Mouse (Mus musculus): Measurements from ENCODE around the gene Olfr629. TPM values are rescaled to one million over a fixed set of nuclear protein-coding genes. Genes with fewer than 3 reads are reported as not detected.
"Not testable (repeated sequence)": the region's sequence is repeated elsewhere in the genome, so short reads cannot be mapped to it uniquely, and the experiment has no call there.

Gene Olfr629
- polyA plus RNA-seq (2014; fragmentation: Nextera tagmentation; extraction: Ambion mirVana), result not detected in 2 replicates

DNA sequence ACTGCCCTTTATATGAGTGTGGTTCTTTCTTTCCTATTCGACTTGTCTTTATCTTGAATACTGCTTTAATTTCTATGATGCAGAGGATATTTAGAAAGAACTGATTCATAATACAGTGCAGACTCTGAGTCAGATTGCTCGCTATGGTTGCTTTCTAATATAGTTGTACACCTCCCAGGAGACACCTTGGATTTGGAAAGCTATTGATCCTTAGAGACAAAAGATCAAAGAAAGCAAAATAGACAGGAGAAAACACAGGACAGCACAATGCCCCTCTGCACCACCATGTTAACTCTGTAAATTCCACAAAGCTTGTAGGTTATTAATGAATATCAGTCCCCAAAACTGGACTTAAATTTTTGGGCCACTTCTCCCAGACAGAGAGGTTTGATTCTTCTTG, at the start of gene Olfr629:
TSS of gene Olfr629 (minus strand) at position 101 of the 400 bp plus-strand sequence.
- no peaks in the 10 kb centered on the region for H3K4me1 ChIP-seq (ENCODE audit: control insufficient read depth, insufficient read depth, low read length)
- ATAC-seq (ENCODE audit: low FRiP score, low TSS enrichment), result no peak
- H3K9me3 ChIP-seq (ENCODE audit: control insufficient read depth, low read length), result no peaks in the 10 kb centered on the region
- no peaks in the 10 kb centered on the region for H3K27me3 ChIP-seq (ENCODE audit: control insufficient read depth, insufficient read depth, low read length)
- no peak within 1 kb of the TSS for H3K9ac ChIP-seq (replicated peaks; ENCODE audit: low read length)
- H3K36me3 ChIP-seq (ENCODE audit: control insufficient read depth, insufficient read depth, low read length), result no peaks in the 10 kb centered on the region
- H3K27ac ChIP-seq (replicated peaks; ENCODE audit: low read depth, low read length), result no peak within 1 kb of the TSS
- 70% methylated on average over 2 of the region's 2 CpGs for WGBS
- H3K4me2 ChIP-seq (ENCODE audit: low read length), result no peak within 1 kb of the TSS
- DNase-seq, result no peak
- H3K4me3 ChIP-seq (replicated peaks; ENCODE audit: low read depth, low read length), result no peak within 1 kb of the TSS

GRCm38 (mm10) chr7:103792669-103793388, 48.1 kb upstream of the Olfr629 start:
- H3K27me3 ChIP-seq (ENCODE audit: control insufficient read depth, insufficient read depth, low read length), result no peaks in the 10 kb centered on the region
- DNase-seq, result no peak
- H3K4me3 ChIP-seq (replicated peaks; ENCODE audit: low read depth, low read length), result no peak overlapping the region
- no peaks in the 10 kb centered on the region for H3K36me3 ChIP-seq (ENCODE audit: control insufficient read depth, insufficient read depth, low read length)
- no peak overlapping the region for H3K9ac ChIP-seq (replicated peaks; ENCODE audit: low read length)
- no peak for ATAC-seq (ENCODE audit: low FRiP score, low TSS enrichment)
- H3K4me1 ChIP-seq (ENCODE audit: control insufficient read depth, insufficient read depth, low read length), result no peaks in the 10 kb centered on the region
- no peak overlapping the region for H3K27ac ChIP-seq (replicated peaks; ENCODE audit: low read depth, low read length)
- 29% methylated on average over 4 of the region's 4 CpGs for WGBS
- H3K9me3 ChIP-seq (ENCODE audit: control insufficient read depth, low read length), result no peaks in the 10 kb centered on the region
- H3K4me2 ChIP-seq (ENCODE audit: low read length), result no peak overlapping the region

DNA sequence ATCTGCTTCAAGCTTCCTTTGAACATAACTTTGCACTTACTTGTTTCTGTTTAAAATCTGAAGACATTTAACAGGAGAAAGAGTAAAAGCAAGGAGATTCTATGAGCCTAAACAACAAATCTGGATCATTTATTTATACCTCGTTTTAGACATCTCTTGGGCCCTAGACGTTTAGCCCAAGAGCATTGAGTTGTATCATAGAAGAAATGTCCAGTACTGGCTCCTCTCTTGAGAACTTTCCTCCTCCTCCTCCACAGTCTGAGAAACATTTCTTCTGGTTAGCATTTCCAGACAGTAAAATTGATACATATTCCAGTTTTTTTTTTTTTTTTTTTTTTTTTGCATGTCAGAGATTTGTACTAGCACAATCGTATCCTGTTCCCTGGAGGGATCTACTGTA, 47.0 kb upstream of the Olfr629 start, which contains the start of gene Olfr67:
TSS of gene Olfr67 (minus strand) at position 101 of the 400 bp plus-strand sequence.
- no peak for DNase-seq
- Histone ChIP-seq H3K4me2 (ENCODE audit: low read length) (no peak within 1 kb of the TSS), H3K36me3 (ENCODE audit: control insufficient read depth, insufficient read depth, low read length) (no peaks in the 10 kb centered on the region), H3K9me3 (ENCODE audit: control insufficient read depth, low read length) (no peaks in the 10 kb centered on the region), H3K27ac (replicated peaks; ENCODE audit: low read depth, low read length) (no peak within 1 kb of the TSS), H3K9ac (replicated peaks; ENCODE audit: low read length) (no peak within 1 kb of the TSS), H3K27me3 (ENCODE audit: control insufficient read depth, insufficient read depth, low read length) (no peaks in the 10 kb centered on the region), H3K4me3 (replicated peaks; ENCODE audit: low read depth, low read length) (no peak within 1 kb of the TSS), H3K4me1 (ENCODE audit: control insufficient read depth, insufficient read depth, low read length) (no peaks in the 10 kb centered on the region)
- WGBS, result 86% methylated on average over 3 of the region's 3 CpGs
- ATAC-seq (ENCODE audit: low FRiP score, low TSS enrichment), result no peak

- Histone ChIP-seq H3K9me3 (ENCODE audit: control insufficient read depth, low read length) (no peaks in the 10 kb centered on the region), H3K9ac (replicated peaks; ENCODE audit: low read length) (no peak within 1 kb of the TSS), H3K27me3 (ENCODE audit: control insufficient read depth, insufficient read depth, low read length) (no peaks in the 10 kb centered on the region), H3K36me3 (ENCODE audit: control insufficient read depth, insufficient read depth, low read length) (no peaks in the 10 kb centered on the region), H3K4me2 (ENCODE audit: low read length) (no peak within 1 kb of the TSS), H3K4me1 (ENCODE audit: control insufficient read depth, insufficient read depth, low read length) (no peaks in the 10 kb centered on the region), H3K27ac (replicated peaks; ENCODE audit: low read depth, low read length) (no peak within 1 kb of the TSS), H3K4me3 (replicated peaks; ENCODE audit: low read depth, low read length) (no peak within 1 kb of the TSS)
- DNase-seq, result no peak
- ATAC-seq (ENCODE audit: low FRiP score, low TSS enrichment), result no peak
- WGBS, result 83% methylated on average over 3 of the region's 3 CpGs
Measured at GRCm38 (mm10) chr7:103779598-103779997, 34.9 kb upstream of the Olfr629 start, which contains the start of gene Olfr68. Gene Olfr68 (minus strand): TSS chr7:103779698.

DNA sequence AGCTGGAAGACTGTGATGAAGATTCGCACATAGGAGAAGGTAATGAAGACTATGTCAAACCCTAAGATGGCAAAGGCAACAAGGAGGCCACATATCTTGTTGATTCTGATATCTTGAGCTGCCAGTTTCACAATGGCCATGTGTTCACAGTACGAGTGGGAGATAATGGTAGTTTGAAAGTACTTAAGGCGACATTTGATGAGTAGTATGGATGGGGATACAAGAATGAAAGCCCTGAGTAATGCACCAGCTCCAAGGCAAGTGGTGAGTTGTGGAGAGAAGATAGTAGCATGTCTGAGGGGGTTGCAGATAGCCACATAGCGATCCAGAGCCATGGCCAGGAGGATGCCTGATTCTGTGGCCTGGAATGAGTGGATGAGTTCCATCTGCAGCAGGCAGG, 32.9 kb upstream of the Olfr629 start:
- not testable (repeated sequence) for H3K4me3 ChIP-seq (replicated peaks; ENCODE audit: low read depth, low read length); DNase-seq; H3K27me3 ChIP-seq (ENCODE audit: control insufficient read depth, insufficient read depth, low read length); H3K36me3 ChIP-seq (ENCODE audit: control insufficient read depth, insufficient read depth, low read length); H3K9ac ChIP-seq (replicated peaks; ENCODE audit: low read length); H3K27ac ChIP-seq (replicated peaks; ENCODE audit: low read depth, low read length); ATAC-seq (ENCODE audit: low FRiP score, low TSS enrichment); H3K9me3 ChIP-seq (ENCODE audit: control insufficient read depth, low read length); H3K4me2 ChIP-seq (ENCODE audit: low read length); H3K4me1 ChIP-seq (ENCODE audit: control insufficient read depth, insufficient read depth, low read length)
- 84% methylated on average over 4 of the region's 4 CpGs for WGBS

DNA sequence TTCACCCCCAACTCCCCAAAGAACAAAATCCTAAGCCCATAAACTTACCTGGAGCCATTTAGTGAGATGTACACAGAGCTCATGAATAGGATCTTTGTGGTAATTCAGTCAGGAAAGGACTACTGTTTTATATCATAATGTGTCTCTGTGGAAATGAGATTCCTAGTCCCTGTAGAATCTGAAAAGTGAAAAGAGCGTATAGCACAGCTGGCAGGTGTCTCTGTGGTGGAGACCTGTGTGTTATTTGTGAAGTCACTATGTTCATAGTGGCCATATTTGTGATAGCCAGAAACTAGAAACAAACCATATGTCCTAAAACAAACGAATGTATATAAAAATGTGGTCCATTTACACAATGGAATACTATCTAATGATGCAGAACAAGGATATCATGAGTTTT, 26.8 kb upstream of the Olfr629 start, which contains the start of gene Olfr69:
TSS of gene Olfr69 (minus strand) at position 101 of the 400 bp plus-strand sequence.
- H3K9me3 ChIP-seq (ENCODE audit: control insufficient read depth, low read length), result no peaks in the 10 kb centered on the region
- no peak within 1 kb of the TSS for H3K4me3 ChIP-seq (replicated peaks; ENCODE audit: low read depth, low read length)
- H3K9ac ChIP-seq (replicated peaks; ENCODE audit: low read length), result no peak within 1 kb of the TSS
- DNase-seq (no peak), ATAC-seq (ENCODE audit: low FRiP score, low TSS enrichment) (no peak)
- 78% methylated on average over 2 of the region's 2 CpGs for WGBS
- no peaks in the 10 kb centered on the region for H3K4me1 ChIP-seq (ENCODE audit: control insufficient read depth, insufficient read depth, low read length)
- H3K36me3 ChIP-seq (ENCODE audit: control insufficient read depth, insufficient read depth, low read length), result no peaks in the 10 kb centered on the region
- no peaks in the 10 kb centered on the region for H3K27me3 ChIP-seq (ENCODE audit: control insufficient read depth, insufficient read depth, low read length)
- no peak within 1 kb of the TSS for H3K27ac ChIP-seq (replicated peaks; ENCODE audit: low read depth, low read length)
- H3K4me2 ChIP-seq (ENCODE audit: low read length), result no peak within 1 kb of the TSS

- WGBS, result 90% methylated on average over 5 of the region's 6 CpGs
- ATAC-seq (ENCODE audit: low FRiP score, low TSS enrichment); H3K4me2 ChIP-seq (ENCODE audit: low read length): not testable (repeated sequence)
Measured at GRCm38 (mm10) chr7:103767687-103768086, 22.9 kb upstream of the Olfr629 start.

DNA sequence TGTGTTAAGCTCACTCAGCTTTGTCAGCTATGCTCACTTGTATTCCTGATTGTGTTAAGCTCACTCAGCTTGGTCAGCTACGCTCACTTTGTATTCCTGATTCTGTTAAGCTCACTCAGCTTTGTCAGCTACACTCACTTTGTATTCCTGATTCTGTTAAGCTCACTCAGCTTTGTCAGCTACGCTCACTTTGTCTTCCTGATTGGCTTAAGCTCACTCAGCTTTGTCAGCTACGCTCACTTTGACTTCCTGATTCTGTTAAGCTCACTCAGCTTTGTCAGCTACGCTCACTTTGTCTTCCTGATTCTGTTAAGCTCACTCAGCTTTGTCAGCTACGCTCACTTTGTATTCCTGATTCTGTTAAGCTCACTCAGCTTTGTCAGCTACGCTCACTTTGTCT, 17.5 kb upstream of the Olfr629 start:
- H3K27me3 ChIP-seq (ENCODE audit: control insufficient read depth, insufficient read depth, low read length); H3K4me2 ChIP-seq (ENCODE audit: low read length); DNase-seq; H3K4me3 ChIP-seq (replicated peaks; ENCODE audit: low read depth, low read length); H3K36me3 ChIP-seq (ENCODE audit: control insufficient read depth, insufficient read depth, low read length); ATAC-seq (ENCODE audit: low FRiP score, low TSS enrichment); H3K27ac ChIP-seq (replicated peaks; ENCODE audit: low read depth, low read length); H3K9ac ChIP-seq (replicated peaks; ENCODE audit: low read length); H3K9me3 ChIP-seq (ENCODE audit: control insufficient read depth, low read length); H3K4me1 ChIP-seq (ENCODE audit: control insufficient read depth, insufficient read depth, low read length): not testable (repeated sequence)
- WGBS, result 89% methylated on average over 6 of the region's 6 CpGs

More at GRCm38 (mm10) chr7:103767687-103768086, 22.9 kb upstream of the Olfr629 start:
- H3K9me3 ChIP-seq (ENCODE audit: control insufficient read depth, low read length); H3K9ac ChIP-seq (replicated peaks; ENCODE audit: low read length); H3K4me1 ChIP-seq (ENCODE audit: control insufficient read depth, insufficient read depth, low read length); H3K27ac ChIP-seq (replicated peaks; ENCODE audit: low read depth, low read length); H3K27me3 ChIP-seq (ENCODE audit: control insufficient read depth, insufficient read depth, low read length); DNase-seq; H3K4me3 ChIP-seq (replicated peaks; ENCODE audit: low read depth, low read length); H3K36me3 ChIP-seq (ENCODE audit: control insufficient read depth, insufficient read depth, low read length): not testable (repeated sequence)

DNA sequence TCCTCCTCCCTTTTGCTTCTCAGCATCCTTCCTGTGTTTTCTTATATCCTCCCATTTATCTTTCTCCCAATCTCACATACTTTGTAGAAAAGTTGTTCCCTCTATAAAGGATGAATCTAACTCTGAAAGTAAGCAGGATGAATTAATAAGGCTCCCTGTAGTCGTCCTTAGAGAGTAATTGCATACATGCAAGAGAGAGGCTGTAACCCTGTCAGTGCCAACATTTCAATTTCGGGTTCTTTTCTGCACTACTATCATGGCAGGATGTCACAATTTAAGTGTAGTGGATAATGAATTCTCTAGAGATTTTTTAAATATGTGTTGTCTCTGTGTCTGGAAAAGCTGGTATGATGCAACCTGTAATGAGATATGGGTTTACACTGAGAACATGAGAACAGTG, 12.5 kb upstream of the Olfr629 start, which contains the start of gene Olfr630:
TSS of gene Olfr630 (minus strand) at position 101 of the 400 bp plus-strand sequence.
- no peak within 1 kb of the TSS for H3K27ac ChIP-seq (replicated peaks; ENCODE audit: low read depth, low read length)
- no peaks in the 10 kb centered on the region for H3K9me3 ChIP-seq (ENCODE audit: control insufficient read depth, low read length)
- H3K36me3 ChIP-seq (ENCODE audit: control insufficient read depth, insufficient read depth, low read length), result no peaks in the 10 kb centered on the region
- no peaks in the 10 kb centered on the region for H3K4me1 ChIP-seq (ENCODE audit: control insufficient read depth, insufficient read depth, low read length)
- DNase-seq (no peak), ATAC-seq (ENCODE audit: low FRiP score, low TSS enrichment) (no peak)
- 49% methylated on average over 2 of the region's 2 CpGs for WGBS
- no peaks in the 10 kb centered on the region for H3K27me3 ChIP-seq (ENCODE audit: control insufficient read depth, insufficient read depth, low read length)
- H3K4me3 ChIP-seq (replicated peaks; ENCODE audit: low read depth, low read length), result no peak within 1 kb of the TSS
- no peak within 1 kb of the TSS for H3K4me2 ChIP-seq (ENCODE audit: low read length)
- H3K9ac ChIP-seq (replicated peaks; ENCODE audit: low read length), result no peak within 1 kb of the TSS
